Mouse (Mus musculus) embryo, embryonic 10 days (tissue): ENCODE measurements around the gene Islr.

Experiments used
- DNase-seq: peaks from one replicate; pipeline ENCODE4 v3.0.0-alpha.2; 2015; ENCODE audit warnings: low spot score

The Islr gene

DNA sequence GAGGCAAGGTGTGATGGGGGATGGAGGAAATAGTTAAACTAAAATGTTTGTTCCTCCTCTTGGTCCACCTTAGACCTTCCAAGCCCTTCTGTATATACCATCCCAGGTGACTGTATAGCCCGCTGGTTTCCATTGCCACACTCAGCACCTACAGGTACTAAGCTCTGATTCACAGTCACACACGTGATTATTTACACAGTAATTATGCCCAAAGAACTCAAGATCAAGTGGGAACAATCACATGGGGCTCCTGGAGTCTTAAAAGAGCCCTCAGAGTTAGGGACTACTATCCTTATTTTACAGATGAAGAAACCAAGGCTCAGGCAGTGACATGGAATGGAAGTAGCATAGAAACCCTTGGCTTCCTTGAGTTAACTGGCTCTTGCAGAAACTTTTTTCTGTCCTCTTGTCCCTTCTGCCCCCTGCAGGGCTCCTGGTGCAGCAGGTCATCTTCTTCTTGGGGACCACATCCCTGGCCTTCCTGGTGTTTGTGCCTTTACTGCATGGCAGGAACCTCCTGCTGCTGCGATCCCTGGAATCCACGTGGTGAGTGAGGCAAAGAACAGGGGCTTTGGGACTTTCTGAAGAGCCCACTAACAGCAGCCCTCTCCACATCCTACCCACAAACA lies 53.3 kb downstream of the Islr start:
- no peak for DNase-seq

DNA sequence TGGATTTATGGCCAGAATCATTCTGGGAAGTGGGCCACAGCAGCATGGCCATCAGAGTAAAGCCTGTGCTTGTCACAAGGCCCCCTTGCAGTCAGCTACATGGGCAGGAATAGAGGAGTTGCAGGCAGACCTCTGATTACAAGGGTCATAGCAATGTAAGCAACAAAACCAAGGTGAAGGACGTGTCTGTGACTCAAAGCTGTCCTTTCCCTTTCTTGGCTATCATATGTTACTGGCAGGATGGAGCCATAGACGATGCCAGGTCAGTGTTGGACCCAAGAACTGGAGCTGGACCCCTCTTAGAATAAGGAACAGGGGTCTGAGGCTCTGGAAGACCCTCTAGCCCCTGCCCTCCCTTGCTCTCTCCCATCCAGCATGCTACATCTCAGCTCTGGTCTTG lies 55.3 kb downstream of the Islr start:
- no peak for DNase-seq

DNA sequence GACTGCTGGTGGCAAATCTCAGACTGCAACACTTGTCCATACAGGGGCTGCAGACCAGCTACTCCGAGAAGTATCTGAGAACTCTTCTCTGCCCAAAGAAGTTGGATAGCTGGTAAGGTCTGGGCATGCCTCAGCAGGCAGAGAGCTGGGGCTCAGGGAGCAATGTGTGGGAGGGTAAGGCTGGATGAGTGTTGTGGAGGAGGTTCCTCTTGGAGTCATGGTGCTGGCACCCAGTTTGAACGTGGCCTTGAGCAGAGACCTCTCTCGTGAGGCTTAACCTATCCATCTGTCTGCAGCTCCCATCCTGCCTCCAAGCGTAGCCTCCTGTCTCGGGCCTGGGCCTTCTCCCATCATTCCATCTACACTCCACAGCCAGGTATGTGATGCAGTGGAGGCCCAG lies 58.7 kb downstream of the Islr start:
- no peak for DNase-seq

DNA sequence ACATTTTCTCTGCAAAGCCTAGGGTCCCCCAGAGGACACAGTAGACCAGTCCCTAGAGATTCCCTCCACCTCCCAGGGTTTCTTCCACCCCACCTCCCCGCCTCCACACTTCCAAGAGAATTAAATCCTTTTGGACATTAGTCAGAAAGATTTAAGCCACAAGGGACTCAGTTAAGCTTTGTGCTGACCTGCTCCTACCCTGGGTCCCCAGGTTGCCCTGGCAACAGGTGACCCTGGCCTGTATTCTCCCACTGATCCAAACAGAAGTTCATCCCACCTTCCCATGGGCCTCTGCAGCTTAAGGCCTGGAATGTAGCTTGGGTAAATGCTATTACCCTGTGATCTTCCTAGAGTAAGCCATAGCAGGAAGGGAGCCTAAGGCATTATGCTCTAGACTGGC lies 59.4 kb downstream of the Islr start:
- peak; percentile 62 for DNase-seq

DNA sequence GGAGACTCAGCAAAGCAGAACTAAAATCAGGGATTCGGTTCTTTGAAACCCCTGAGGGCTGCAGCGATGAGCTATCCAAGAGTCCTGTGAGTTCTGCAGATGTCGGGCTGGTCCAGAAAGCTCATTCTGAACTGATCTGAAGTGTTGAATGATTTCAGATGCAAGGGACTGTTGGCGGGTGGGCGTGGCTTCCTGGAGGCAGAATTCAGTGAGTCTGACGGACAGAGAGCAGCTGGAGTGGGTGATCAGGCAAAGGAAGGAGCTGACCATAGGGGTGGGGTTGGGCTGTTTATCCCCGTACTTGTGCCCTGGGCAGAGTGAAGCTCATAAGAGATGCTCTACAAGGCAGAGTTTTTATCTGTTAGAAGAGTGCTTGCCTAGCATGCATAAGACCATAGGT lies 60.7 kb downstream of the Islr start:
- peak; percentile 71 for DNase-seq

DNA sequence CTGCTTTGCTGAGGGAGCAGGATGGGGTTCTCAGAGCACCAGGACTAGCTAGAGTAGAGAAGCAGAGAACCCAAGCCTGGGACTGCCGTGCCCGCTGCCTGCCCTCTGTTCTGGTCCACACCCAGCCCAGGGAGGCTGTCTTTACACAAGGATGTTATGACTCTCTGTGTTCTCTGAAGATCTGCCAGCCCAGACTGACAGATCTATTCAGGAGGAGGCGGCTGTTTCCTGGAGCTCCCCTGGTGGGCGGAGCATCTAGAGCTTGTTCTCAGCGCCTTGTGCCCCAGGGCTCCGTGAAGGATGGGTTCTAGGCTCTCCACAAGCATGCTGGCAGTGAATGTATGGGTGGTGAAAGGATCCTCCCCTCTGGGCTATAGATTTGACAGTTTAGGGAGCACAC lies 64.2 kb downstream of the Islr start:
- peak; percentile 42 for DNase-seq

DNA sequence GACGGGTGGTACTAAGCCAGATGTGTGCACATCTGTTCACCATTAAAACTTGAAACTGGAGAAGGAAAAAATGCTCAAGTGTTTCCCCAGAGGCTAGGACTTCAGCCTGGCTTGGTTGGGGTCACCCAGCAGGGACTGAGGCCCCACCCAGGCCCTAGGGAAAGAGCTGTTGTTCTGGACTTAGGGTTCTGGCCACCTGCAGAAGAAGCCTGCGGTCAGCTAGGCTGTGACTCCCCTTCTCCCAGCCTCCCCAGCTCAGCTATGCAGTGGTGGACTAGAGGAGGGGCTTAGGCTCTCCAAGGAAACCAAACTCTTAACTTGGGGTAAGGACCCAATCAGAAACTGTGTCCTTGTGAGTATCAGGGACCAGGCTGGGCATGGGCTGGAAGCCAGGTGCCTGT lies 68.2 kb downstream of the Islr start:
- DNase-seq: peak; percentile 30

DNA sequence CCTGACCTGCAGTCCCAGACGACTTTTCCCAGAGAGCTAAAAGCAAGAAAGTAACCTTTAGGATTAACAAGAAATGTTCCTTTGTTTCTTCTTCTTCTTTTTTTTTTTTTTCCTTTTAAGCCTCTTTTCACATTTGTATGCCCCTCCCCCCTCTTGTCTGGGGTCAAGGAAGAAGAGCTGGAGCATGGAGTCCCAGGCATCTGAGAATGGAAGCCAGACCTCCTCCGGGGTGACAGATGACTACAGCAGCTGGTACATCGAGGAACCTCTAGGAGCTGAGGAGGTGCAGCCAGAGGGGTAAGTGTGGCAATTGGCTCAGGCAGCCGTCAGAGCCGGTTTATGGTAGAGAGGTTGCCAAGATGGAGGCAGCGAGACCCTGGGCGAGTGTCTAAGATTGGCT lies 69.2 kb downstream of the Islr start:
- peak; percentile 69 for DNase-seq

DNA sequence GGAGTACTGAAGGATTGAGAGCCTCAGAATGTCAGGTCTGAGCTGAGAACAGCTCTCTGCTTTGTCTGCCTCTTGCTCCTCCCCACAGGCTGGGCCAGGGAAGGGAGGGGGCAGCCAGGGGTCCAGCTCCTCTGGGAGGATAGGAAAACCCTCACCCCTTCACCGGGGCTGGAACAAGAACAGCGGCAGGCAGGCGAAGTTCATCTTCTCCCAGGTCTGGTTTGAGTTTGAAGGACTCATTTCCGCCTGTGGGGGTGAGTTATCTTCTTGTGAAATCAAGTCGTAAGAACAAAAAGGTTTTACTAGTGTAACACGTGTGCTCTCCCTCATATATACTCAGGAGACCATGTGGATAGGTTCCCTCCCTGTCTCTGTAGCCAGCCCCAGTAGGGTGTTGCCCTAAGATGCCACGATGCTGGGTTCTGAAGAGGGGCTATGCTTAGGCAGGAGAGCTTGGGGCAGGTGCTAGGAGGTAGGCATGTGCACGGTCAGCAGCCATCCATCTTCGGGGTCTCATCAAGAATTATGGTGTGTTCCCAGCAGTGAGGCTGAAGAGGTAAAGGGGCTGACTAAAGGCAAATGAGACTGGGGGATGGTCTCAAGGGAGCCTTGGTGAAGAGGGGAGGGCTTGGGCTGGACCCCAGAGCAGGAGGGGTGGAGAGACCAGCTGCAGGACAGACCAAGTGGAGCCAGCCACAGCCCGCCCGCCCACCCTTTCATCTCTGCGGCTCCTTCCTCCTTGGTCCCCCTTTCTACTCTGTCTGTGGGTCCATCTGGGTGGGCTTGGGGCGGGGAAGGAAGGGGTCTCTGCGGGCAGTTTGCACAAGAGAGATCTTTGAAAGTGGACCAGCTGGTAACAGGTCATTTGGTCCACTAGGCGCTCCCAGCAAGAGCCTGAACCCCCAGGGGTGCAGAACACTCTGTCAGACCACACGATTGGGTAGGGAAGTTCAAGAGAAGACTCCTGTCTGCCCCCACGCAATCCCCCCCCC lies 69.9 kb downstream of the Islr start:
- peak; percentile 70 for DNase-seq

DNA sequence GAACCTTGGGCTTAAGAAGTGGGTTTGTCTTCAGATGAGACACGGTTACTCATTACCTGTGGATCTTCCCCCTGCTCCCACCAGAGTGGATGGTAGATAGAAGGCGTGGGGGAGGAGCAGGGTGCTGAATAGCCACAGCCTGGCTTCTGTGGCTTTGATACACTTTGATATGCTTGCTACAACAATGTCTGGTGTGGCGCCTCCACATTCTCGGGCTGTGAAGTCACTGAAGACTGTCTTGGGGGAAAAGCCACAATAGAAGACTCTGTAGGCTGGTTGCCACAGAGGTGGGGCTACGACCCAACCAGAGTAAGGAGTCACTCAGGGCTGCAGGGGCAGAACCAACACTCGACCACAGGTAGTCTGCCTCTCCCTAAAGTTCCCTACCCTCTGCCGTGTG lies 72.4 kb downstream of the Islr start:
- no peak for DNase-seq

DNA sequence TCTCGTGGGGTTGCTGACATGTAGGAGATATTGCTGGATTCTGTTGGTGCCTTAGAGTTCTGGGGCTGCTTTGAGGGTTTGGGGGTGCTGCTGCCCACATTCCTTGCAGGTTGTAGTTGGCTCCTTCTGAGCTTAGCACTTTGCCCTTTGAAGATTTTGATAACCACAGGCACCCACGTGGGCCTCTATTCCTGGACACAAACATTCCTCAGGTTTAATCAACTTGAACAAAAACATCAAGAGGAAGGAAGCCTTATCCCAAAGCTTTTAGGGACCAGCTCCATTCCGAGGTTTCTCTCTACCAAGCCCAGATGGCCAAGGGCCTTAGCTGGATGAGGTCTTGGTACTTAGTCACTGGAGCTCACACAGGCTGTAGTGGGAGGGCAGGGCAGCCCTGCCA lies 73.2 kb downstream of the Islr start:
- DNase-seq: no peak

DNA sequence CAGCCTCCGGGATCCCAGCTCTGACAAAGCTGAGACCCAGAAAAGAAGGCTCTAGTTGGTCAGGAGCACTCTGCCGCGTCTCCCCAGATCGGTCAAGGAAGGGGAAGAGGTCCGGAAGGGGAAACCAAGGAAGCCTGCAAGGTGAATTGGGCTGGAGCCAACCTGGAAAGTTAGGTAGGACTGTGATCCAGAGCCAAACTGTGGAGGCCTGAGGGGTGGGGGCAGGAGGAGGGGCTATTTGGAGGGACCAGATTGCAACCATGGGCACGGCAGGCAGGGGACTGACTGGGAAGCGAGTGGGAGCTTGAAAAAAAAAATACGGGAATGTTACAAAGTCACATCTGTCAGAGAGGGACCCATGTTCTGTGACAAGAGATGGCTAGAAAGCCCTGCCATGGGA lies 74.6 kb downstream of the Islr start:
- DNase-seq: no peak

DNA sequence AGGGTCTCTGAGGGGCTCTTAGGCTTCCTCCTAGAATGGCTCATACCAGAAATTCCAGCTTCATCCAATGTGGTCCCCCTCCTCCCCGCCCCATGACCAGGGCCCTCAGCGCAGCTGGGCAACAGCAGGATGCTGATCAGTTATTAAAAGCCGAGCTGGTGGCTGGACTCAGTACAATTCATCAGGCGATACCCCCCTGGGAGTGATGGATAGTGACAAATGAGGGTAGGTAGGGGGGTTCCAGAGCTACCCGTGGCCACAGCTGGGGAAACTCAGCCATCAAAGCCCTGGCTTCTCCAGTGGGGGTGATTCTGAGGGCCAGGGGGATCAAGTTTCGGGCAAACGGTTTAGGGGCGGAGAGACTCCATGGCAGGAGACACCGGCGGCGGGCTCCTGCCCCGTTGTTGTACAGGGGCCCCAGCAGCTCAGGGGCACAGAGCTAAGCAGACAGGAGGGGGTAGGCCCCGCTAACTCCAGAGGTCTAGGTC lies 75.1 kb downstream of the Islr start:
- peak; percentile 78 for DNase-seq

DNA sequence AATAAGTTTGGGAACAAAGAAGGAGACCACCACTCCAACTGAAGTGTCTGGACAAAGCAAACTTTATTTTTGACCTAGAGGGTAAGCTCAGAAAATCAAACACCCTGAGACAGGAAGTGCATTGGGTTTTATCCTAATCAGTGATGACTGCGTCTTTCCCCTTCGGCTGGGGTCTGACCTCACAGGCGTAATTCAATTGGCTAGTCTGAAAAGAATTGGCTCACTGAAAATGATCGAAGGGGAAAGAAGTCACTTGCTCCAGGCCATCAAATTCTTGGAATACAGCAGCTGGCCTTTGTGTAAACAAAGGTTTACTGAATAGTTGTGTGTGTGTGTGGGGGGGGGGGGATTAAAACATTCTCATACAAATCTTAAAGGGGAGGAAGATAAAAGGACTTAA lies 78.3 kb downstream of the Islr start:
- DNase-seq: peak; percentile 56

DNA sequence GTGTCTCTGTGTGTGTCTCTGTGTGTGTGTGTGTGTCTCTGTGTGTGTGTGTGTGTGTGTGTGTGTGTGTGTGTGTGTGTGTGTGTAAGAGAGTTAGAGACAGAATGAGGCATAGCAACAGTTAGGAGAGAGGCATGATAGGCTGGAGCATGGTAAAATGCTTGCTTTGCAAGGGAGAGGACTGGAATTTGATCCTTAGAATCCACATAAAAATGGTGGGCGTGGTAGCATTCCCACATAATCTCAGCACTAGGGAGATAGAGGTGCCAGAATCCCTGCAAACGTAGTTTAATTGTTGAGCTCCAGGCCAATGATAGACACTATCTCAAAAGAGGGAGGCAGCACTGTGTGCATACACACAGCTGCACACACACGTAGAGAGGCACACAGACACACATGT lies 79.0 kb downstream of the Islr start:
- no peak for DNase-seq

DNA sequence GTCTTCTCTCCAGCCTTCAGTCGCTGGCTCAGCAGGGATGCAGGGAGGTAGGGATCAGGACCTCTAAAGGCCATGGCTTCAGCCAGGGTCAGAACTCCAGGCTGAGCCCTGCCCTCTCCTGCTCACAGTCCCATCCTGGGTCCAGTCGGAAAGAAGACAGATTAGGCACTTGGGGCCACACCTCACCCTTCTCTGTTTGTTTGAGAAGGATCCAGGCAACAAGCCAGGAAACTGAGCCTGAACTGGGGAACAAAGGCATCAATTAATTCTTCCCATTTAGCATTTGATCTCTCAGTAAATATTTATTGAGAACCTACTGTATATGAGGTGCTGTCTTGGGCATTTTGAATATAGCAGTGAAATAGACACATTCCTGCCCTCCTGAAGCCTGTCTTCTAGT lies 85.4 kb downstream of the Islr start, which contains the start of gene Ccdc33:
TSS of gene Ccdc33 (minus strand) at position 153 of the 400 bp plus-strand sequence.
- no peak for DNase-seq

DNA sequence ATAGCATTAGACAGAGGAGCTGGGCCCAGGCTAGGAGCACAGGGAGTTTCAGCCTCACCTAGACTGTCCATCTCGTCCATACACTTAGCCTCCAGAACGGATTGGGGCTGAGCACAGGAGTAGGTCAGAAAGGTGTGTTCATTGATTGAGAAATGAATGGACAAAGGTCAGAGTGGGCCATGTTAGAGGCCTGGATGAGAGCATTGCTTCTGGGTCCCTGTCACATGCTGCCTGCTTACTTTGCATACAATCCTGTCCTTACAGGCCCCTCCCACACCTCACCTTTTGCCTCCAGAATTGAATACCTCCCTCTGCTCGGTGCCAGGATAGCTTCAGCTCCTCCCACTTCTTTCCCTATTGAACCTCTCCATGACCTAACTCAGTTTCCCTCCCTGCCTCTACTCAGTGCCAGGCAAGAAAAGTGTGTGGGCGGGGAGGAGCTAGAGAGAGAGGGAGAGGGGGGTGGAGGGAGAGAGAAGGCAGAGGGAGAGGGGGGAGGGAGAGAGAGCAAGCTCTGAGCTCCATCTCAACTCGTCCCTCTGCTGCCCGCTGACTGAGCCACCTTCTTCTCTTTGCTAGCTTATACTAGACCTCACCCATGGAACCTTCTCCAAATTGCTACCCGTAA lies 88.0 kb downstream of the Islr start:
- DNase-seq: no peak

DNA sequence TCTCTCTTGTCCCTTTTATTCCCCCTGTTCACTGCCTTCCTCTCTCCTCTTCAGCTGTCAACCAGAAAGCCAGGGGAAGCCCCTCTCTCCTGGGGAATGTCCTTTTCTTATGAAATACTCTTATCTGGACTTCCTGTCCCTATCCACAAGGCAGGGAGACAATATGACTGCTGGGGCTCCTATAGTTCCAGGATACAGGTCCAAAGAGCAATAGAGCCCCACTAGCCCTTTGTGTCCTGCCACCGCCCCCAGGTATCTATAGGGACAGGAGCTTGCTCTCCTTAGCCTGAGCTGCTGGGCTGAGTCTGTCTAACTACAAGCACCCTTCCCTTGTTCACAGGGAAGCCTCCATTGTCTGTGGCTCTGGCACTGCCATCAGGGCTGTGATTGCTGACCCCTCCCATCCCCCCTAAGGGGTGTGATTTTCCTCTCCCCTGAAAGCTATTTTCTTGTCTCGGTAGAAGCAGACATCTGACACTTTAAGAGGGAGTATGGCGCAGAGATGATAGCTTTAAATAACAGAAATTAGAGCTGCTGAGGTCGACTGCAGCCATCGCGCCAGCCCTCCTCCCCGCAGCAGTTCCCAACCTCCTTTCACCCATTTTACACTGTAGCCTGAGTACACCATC lies 88.7 kb downstream of the Islr start:
- DNase-seq: no peak

DNA sequence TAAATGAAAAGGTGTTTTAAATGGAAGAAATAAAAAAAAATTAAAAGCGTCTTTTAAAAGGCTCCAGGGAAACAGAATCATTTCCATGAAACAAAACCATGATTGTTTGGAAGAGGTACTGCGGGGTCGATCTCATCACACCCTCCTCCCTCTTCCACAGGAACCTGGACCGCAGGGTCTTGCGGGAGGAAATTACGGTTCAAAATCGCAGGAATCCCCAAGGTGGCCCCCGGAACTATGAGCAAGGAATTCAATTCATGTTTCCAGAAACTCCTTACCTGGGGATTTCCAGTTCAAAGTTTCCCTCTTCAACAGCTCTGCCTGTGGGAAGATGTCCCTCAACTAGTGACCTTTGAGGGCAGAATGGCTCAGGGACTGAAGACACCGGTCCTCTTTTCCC lies 90.1 kb downstream of the Islr start:
- DNase-seq: no peak

DNA sequence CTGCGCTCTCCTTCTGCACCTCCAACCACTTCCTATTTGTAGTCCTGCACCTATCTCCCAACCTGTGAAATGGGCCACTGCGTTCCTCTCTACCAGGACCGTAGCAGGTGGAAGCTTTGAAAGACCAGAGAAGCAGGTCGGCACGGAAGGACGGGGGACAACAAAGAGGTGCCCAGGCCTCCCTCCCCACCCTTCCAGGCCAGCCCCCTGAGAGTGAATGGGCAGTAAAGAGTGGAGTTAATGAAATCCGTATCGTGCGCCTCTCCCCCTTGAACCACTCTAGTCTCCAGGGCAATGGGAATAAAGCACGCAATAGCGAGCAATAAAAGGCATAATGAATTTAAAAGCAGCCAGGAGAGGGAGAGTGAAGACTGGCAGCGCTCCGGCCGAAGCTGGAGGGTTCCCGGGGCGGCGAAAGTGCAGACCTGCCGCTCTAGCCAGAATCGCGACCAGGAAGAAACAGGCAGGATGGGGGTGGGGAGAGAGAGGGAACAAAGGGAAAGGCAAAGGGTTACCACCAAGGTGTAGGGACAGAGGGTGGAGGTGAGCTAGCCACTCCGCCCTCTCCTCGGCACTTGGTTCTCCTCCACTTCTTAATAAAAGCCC lies 90.7 kb downstream of the Islr start:
- DNase-seq: peak; percentile 49

DNA sequence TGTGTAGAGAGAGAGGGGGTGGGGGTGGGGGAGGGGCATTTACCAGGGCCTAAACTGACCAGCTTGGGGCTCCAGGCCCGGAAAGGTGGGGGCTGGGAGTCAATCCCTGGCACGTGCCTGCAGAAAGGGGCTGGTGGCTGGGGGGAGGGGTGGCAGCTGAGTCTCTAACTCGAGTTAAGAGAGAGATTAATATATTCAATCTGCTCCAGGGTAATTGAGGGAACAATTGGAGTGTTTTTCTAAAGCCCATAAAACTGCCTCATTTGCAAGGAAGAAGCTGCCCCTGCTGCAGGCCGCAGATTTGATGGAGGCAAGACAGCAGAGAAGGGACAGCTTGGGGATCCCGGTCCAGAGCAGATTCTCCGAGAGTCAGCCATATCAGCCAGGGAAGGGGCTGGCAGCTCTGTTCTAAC lies 91.2 kb downstream of the Islr start:
- DNase-seq: peak; percentile 56

DNA sequence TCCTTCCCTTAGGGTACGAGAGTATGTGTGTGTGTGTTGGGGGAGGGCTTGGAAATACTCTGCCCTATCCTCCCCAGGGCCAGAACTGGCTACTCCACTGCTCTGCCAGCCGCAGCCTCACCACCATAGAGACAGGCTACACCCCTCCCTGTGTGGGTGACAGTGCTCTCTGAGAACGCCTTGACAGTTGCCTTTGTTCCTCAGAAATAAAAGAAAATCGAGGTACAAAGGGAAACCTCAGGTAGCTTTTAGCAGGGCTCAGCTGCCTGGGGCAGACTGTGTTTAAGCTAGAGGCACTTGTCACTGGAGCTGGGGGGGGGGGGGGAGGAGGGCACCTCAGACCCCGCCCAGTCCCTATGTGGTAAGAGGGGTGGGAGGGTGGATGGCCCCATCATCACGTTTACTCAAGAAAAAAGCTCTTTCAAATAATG lies 91.8 kb downstream of the Islr start:
- DNase-seq: peak; percentile 57
